Mouse (Mus musculus) heart, adult 2 months (tissue): Measurements from ENCODE around the gene Hes2. TPM values are rescaled to one million over a fixed set of nuclear protein-coding genes. Genes with fewer than 3 reads are reported as not detected.

ENCODE experiments used
- DNase-seq, 2 experiments: peaks; one replicate each; pipeline ENCODE4 v3.0.0; 2021
- H3K27ac ChIP-seq: fragments of 200-600 bp; 2 replicates; pipeline ENCODE4 v1.8.1; 2022
- H3K27me3 ChIP-seq: fragments of 200-500 bp; 2 replicates; pipeline ENCODE4 v1.6.1; 2012; ENCODE audit warnings: mild to moderate bottlenecking, low read length, inconsistent platforms, mixed read lengths; ENCODE audit not compliant: control insufficient read depth, insufficient read depth
- H3K36me3 ChIP-seq: fragments of 200-500 bp; 2 replicates; pipeline ENCODE4 v1.6.1; 2012; ENCODE audit warnings: low read length, inconsistent platforms; ENCODE audit not compliant: control insufficient read depth, insufficient read depth
- H3K4me1 ChIP-seq: fragments of 200-500 bp; 2 replicates; pipeline ENCODE4 v1.6.1; 2011; ENCODE audit warnings: low read length; ENCODE audit not compliant: control insufficient read depth, insufficient read depth
- H3K4me3 ChIP-seq: fragments of 200-600 bp; 2 replicates; pipeline ENCODE4 v1.8.1; 2022
- H3K79me2 ChIP-seq: fragments of 200-500 bp; replicated peaks from 2 replicates; pipeline ENCODE4 v1.6.1; 2012; ENCODE audit warnings: mild to moderate bottlenecking, inconsistent platforms, low read length, moderate library complexity, mixed read lengths; ENCODE audit not compliant: control insufficient read depth, insufficient read depth
- H3K9ac ChIP-seq: fragments of 200-500 bp; 2 replicates; pipeline ENCODE4 v1.6.1; 2012; ENCODE audit warnings: low read depth, mild to moderate bottlenecking, control low read depth, inconsistent platforms, low read length, mixed read lengths
- CTCF ChIP-seq: fragments of 200-600 bp; IDR thresholded peaks from 2 replicates; pipeline ENCODE4 v1.8.1; 2022; ENCODE audit warnings: antibody characterized with exemption, mild to moderate bottlenecking, moderate library complexity
- EP300 ChIP-seq: fragments of 200-500 bp; IDR thresholded peaks from 2 replicates; pipeline ENCODE4 v1.6.1; 2011; ENCODE audit warnings: low read depth, low read length, control low read depth; ENCODE audit not compliant: insufficient read depth
- POLR2A ChIP-seq: fragments of 200-500 bp; IDR thresholded peaks from 2 replicates; pipeline ENCODE4 v1.6.1; 2011; ENCODE audit warnings: mild to moderate bottlenecking, low read depth, low read length, control low read depth; ENCODE audit not compliant: insufficient read depth
- WGBS: fragments of 180-500 bp; shearing (Covaris S2); methylation state at CpG from one replicate; pipeline ENCODE4 v1.1.7; 2018; 5-methylcytosine and 5-hydroxymethylcytosine counted together
- intact Hi-C: fragments of 180-260 bp; cut with DNase I; formaldehyde crosslinking; loops from one replicate; pipeline ENCODE4 v1.15.1; 2025
- polyA plus RNA-seq: library from polyadenylated mRNA; depleted of rRNA; stranded (reverse); fragments of >200 nt; gene quantifications from 2 replicates; pipeline ENCODE4 v1.2.3, GENCODE M21; 2012
- total RNA-seq, 2 experiments: library from RNA; stranded (reverse); gene quantifications; 2 replicates each; pipeline ENCODE4 v1.2.3; 2021

The Hes2 gene
- total and polyA plus RNA-seq, 3 experiments, result not detected

DNA sequence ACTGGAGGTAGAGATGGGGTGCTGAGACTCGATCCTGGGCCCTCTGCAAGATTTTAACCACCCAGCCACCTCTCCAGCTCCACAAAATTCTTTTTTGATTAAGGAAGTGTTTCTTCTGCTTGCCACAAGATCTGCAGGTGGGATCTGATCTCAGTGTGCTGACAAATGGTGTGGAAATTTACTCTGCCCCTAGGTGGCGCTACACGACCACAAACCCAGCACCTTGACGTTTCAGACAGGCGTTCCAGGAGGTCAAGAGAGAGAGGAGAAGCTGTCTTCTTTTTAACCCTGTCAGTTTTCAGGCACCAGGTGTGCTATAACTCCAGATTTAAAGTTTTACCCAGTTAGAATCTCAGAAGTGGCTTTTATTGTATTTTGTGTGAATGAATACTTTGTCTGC is 14.4 kb downstream of the Hes2 start:
- intact Hi-C loops, result loop anchor here (1.0 to 10.0 kb wide), 5 partner anchors 39 to 322 kb away; partner anchors contain the start of gene Rpl22
- H3K27ac ChIP-seq, result no peak overlapping the region
- H3K4me3 ChIP-seq, result no peak overlapping the region
- no peak overlapping the region for H3K9ac ChIP-seq
- no peaks in the 10 kb centered on the region for H3K79me2 ChIP-seq
- no peaks in the 10 kb centered on the region for H3K27me3 ChIP-seq
- TF ChIP-seq POLR2A, result no peak
- peak; percentile 94 for TF ChIP-seq EP300
- TF ChIP-seq CTCF, result peak; percentile 96
- no peaks in the 10 kb centered on the region for H3K36me3 ChIP-seq
- DNase-seq, result peak; percentile 81 to 86
- 3% methylated on average over 5 of the region's 5 CpGs for WGBS
- H3K4me1 ChIP-seq, result no peaks in the 10 kb centered on the region

GRCm38 (mm10) chr4:152173956-152174355 is 15.3 kb downstream of the Hes2 start:
- H3K4me1 ChIP-seq, result peaks cover 1% of the 10 kb centered on the region; the same call in 1 of the 2 replicates
- H3K79me2 ChIP-seq, result 0 out of 2 replicates have a peak, but pooled peaks cover 1% of the 10 kb centered on the region
- no peak for DNase-seq
- H3K36me3 ChIP-seq, result no peaks in the 10 kb centered on the region
- WGBS, result 86% methylated on average over 9 of the region's 9 CpGs
- no peak overlapping the region for H3K4me3 ChIP-seq
- intact Hi-C loops, result loop anchor here (1.0 to 10.0 kb wide), 5 partner anchors 38 to 321 kb away; partner anchors contain the start of gene Rpl22
- no peak overlapping the region for H3K9ac ChIP-seq
- H3K27ac ChIP-seq, result no peak overlapping the region
- no peaks in the 10 kb centered on the region for H3K27me3 ChIP-seq
- no peak for TF ChIP-seq EP300
- no peak for TF ChIP-seq CTCF
- TF ChIP-seq POLR2A, result no peak

- Histone ChIP-seq H3K27me3 (no peaks in the 10 kb centered on the region), H3K79me2 (0 out of 2 replicates have a peak, but pooled peaks cover 1% of the 10 kb centered on the region), H3K36me3 (no peaks in the 10 kb centered on the region), H3K9ac (no peak overlapping the region), H3K27ac (peak overlapping the region; percentile 94), H3K4me3 (no peak overlapping the region), H3K4me1 (peaks cover 4% of the 10 kb centered on the region)
- WGBS, result 71% methylated on average over 3 of the region's 3 CpGs
- DNase-seq, result no peak
- intact Hi-C loops, result loop anchor here (10.0 kb wide), 1 partner anchor 318 kb away; no protein-coding TSS in a partner anchor
- TF ChIP-seq EP300, result no peak
- TF ChIP-seq POLR2A, result no peak
- TF ChIP-seq CTCF, result no peak
These were observed 18.0 kb downstream of the Hes2 start for GRCm38 (mm10) chr4:152176638-152177037.

- Histone ChIP-seq H3K4me3 (peak overlapping the region; percentile 66), H3K4me1 (peaks cover 4% of the 10 kb centered on the region), H3K27ac (peak overlapping the region; percentile 94), H3K79me2 (0 out of 2 replicates have a peak, but pooled peaks cover 1% of the 10 kb centered on the region), H3K36me3 (no peaks in the 10 kb centered on the region), H3K27me3 (no peaks in the 10 kb centered on the region), H3K9ac (peak overlapping the region; percentile 93)
- TF ChIP-seq CTCF (no peak), POLR2A (no peak), EP300 (no peak)
- no peak for DNase-seq
- 67% methylated on average over 6 of the region's 6 CpGs for WGBS
- intact Hi-C loops, result loop anchor here (10.0 kb wide), 1 partner anchor 318 kb away; no protein-coding TSS in a partner anchor
These were observed 18.5 kb downstream of the Hes2 start for GRCm38 (mm10) chr4:152177174-152177536.

- intact Hi-C loops, result loop anchor here (10.0 kb wide), 1 partner anchor 317 kb away; no protein-coding TSS in a partner anchor
- no peaks in the 10 kb centered on the region for H3K27me3 ChIP-seq
- peak within 1 kb of the TSS; percentile 94 for H3K27ac ChIP-seq
- peak within 1 kb of the TSS; percentile 66 for H3K4me3 ChIP-seq
- H3K79me2 ChIP-seq, result 0 out of 2 replicates have a peak, but pooled peaks cover 1% of the 10 kb centered on the region
- WGBS, result under 1% methylated on average over 86 of the region's 108 CpGs
- DNase-seq, result peak; percentile 93
- TF ChIP-seq POLR2A, result 0 out of 2 replicates have a peak, but pooled peaks have one; percentile 51
- TF ChIP-seq EP300, result no peak
- TF ChIP-seq CTCF, result no peak
- peak within 1 kb of the TSS; percentile 93 for H3K9ac ChIP-seq
- peaks cover 4% of the 10 kb centered on the region for H3K4me1 ChIP-seq
- H3K36me3 ChIP-seq, result no peaks in the 10 kb centered on the region
These were observed 19.1 kb downstream of the Hes2 start, which contains the start of gene Acot7 for GRCm38 (mm10) chr4:152177537-152178343. Gene Acot7 (plus strand): TSS chr4:152178134.
